Mouse (Mus musculus) heart, embryonic 10.5 days (tissue): ENCODE results near the gene Tfap2c. TPM values are rescaled to one million over a fixed set of nuclear protein-coding genes. Genes with fewer than 3 reads are reported as not detected.

Source experiments
- DNase-seq: peaks from one replicate; pipeline ENCODE4 v3.0.0-alpha.2; 2017; ENCODE audit warnings: low spot score
- H3K27ac ChIP-seq: fragments of 300-500 bp; sonication (generic); 2 replicates; pipeline ENCODE4 v1.5.1; 2016; ENCODE audit warnings: mild to moderate bottlenecking
- H3K27me3 ChIP-seq: fragments of 300-500 bp; sonication (generic); 2 replicates; pipeline ENCODE4 v1.6.1; 2016; ENCODE audit warnings: mild to moderate bottlenecking; ENCODE audit not compliant: poor library complexity, insufficient read depth, severe bottlenecking
- H3K36me3 ChIP-seq: fragments of 300-500 bp; sonication (generic); 2 replicates; pipeline ENCODE4 v1.6.1; 2016; ENCODE audit warnings: mild to moderate bottlenecking, moderate library complexity
- H3K4me1 ChIP-seq: fragments of 300-500 bp; sonication (generic); 2 replicates; pipeline ENCODE4 v1.6.1; 2016; ENCODE audit warnings: mild to moderate bottlenecking
- H3K4me3 ChIP-seq: fragments of 300-500 bp; sonication (generic); 2 replicates; pipeline ENCODE4 v1.5.1; 2016; ENCODE audit warnings: mild to moderate bottlenecking, moderate library complexity
- H3K9me3 ChIP-seq: fragments of 300-500 bp; sonication (generic); 2 replicates; pipeline ENCODE4 v1.6.1; 2016; ENCODE audit warnings: mild to moderate bottlenecking, moderate library complexity
- WGBS: fragments of 180-500 bp; shearing (Covaris S2); methylation state at CpG from one replicate; pipeline ENCODE4 v1.1.7; 2016; 5-methylcytosine and 5-hydroxymethylcytosine counted together
- polyA plus RNA-seq: library from polyadenylated mRNA; unstranded; fragments of >200 nt; fragmentation: Nextera tagmentation; extraction: Ambion mirVana; gene quantifications from 2 replicates; pipeline ENCODE4 v1.2.1, GENCODE M21; 2016

The Tfap2c gene
- polyA plus RNA-seq, 1 experiment from 2014 or later, result 2.3 TPM

- WGBS, result 54% methylated on average over 21 of the region's 21 CpGs
- no peak for DNase-seq
- Histone ChIP-seq H3K27me3 (peaks cover 57% of the 10 kb centered on the region), H3K27ac (no peak overlapping the region), H3K4me1 (peaks cover 29% of the 10 kb centered on the region), H3K9me3 (no peaks in the 10 kb centered on the region), H3K36me3 (no peaks in the 10 kb centered on the region), H3K4me3 (no peak overlapping the region)
These were observed 9.5 kb downstream of the Tfap2c start for GRCm38 (mm10) chr2:172558674-172559468.

DNA sequence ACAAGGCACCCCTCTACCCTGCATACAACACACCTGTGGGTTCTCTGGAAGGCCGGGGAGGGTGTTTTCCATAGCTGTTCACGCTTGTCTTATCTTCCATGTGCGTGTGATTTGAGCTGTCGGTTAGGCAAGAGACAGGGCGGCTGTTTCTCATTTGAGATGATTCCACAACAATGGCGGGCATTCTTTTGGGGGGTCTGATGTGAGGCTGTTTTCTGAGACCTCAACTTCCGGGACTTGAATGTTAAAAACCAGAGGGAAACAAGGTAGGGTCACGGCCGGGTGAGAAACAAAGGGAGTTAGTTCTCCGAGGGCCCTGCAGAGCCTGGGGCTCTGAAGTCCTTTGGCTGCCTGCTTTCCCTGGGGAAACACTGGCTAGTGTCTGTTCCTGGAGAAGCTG lies 11.6 kb downstream of the Tfap2c start:
- WGBS, result 35% methylated on average over 10 of the region's 10 CpGs
- no peaks in the 10 kb centered on the region for H3K9me3 ChIP-seq
- DNase-seq, result no peak
- H3K4me1 ChIP-seq, result peaks cover 33% of the 10 kb centered on the region
- 0 out of 2 replicates have a peak overlapping the region, but pooled peaks have one; percentile 36 for H3K27ac ChIP-seq
- no peak overlapping the region for H3K4me3 ChIP-seq
- peaks cover 37% of the 10 kb centered on the region for H3K27me3 ChIP-seq
- no peaks in the 10 kb centered on the region for H3K36me3 ChIP-seq

DNA sequence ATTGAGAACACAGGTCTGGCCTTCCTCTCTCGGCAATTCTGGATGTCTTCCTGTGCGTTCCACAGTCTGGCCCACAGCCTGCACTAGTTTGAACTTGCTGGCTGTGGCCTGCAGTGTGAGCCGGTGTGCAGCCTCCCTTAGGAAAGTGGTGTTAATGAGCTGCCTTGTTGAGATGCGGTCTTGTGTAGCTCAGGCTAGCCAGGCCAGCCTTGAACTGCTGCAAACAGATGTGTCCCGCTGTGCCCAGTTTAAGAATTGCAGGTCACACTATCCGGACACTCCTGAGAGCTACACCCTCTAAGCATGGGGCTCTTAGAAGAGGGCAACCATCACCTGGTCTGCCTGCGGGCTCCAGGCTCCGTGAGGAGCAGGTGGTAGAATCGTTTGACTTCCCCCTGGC lies 18.4 kb downstream of the Tfap2c start:
- 73% methylated on average over 9 of the region's 9 CpGs for WGBS
- no peaks in the 10 kb centered on the region for H3K27me3 ChIP-seq
- no peaks in the 10 kb centered on the region for H3K36me3 ChIP-seq
- peaks cover 5% of the 10 kb centered on the region for H3K4me1 ChIP-seq
- H3K27ac ChIP-seq, result no peak overlapping the region
- H3K9me3 ChIP-seq, result no peaks in the 10 kb centered on the region
- DNase-seq, result no peak
- no peak overlapping the region for H3K4me3 ChIP-seq

- H3K9me3 ChIP-seq, result no peaks in the 10 kb centered on the region
- no peak for DNase-seq
- H3K4me3 ChIP-seq, result no peak overlapping the region
- H3K4me1 ChIP-seq, result peaks cover 3% of the 10 kb centered on the region; the same call in 1 of the 2 replicates
- no peaks in the 10 kb centered on the region for H3K36me3 ChIP-seq
- WGBS, result 87% methylated on average over 2 of the region's 2 CpGs
- no peaks in the 10 kb centered on the region for H3K27me3 ChIP-seq
- H3K27ac ChIP-seq, result no peak overlapping the region
These were observed 19.1 kb downstream of the Tfap2c start for GRCm38 (mm10) chr2:172568466-172568865.

GRCm38 (mm10) chr2:172577196-172577766 lies 27.9 kb downstream of the Tfap2c start:
- Histone ChIP-seq H3K36me3 (no peaks in the 10 kb centered on the region), H3K4me1 (no peaks in the 10 kb centered on the region), H3K4me3 (no peak overlapping the region), H3K27ac (no peak overlapping the region), H3K9me3 (no peaks in the 10 kb centered on the region), H3K27me3 (peaks cover 23% of the 10 kb centered on the region; the same call in 1 of the 2 replicates)
- no peak for DNase-seq
- 52% methylated on average over 2 of the region's 2 CpGs for WGBS

- DNase-seq, result no peak
- Histone ChIP-seq H3K27me3 (peaks cover 27% of the 10 kb centered on the region; the same call in 1 of the 2 replicates), H3K4me3 (no peak overlapping the region), H3K36me3 (no peaks in the 10 kb centered on the region), H3K27ac (no peak overlapping the region), H3K4me1 (0 out of 2 replicates have a peak, but pooled peaks cover 2% of the 10 kb centered on the region), H3K9me3 (no peaks in the 10 kb centered on the region)
- 71% methylated on average over 5 of the region's 5 CpGs for WGBS
These were observed 29.8 kb downstream of the Tfap2c start for GRCm38 (mm10) chr2:172579221-172579620.

DNA sequence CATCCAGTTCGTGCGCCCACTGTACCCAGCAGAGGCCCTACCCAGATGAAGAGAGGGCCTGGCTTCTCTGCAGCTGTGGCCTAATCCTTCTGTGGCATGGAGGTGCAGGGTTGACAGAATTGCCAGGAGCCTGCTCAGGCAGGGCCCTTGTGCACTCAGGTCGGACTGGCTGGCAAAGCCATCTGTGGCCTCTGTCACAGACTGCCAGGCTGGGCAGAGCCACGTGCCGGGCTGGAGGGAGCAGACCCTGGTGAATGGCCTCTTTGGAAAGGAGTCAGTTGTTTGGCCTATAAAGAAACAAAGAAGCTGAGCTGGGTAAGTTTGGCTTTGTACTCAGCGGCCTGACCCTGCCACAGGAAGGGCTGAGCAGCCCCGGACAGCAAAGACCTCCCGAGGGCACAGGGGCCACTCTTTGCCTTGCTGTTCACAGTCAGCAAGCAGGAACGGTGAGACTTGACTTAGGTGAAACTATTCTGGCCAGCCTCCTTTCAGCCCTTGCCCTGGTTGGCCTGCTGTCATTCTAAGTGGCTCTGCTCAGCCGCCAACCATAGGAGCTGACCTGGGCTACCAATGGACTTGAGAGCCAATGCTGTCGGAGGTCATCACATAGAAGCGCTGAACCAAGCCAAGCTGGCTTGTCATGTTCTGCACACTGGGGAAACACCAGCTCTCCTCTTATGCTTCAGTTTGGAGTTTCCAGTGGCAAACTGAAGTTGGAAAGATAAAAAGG lies 31.3 kb downstream of the Tfap2c start:
- Histone ChIP-seq H3K36me3 (no peaks in the 10 kb centered on the region), H3K27me3 (peaks cover 33% of the 10 kb centered on the region; the same call in 1 of the 2 replicates), H3K4me3 (no peak overlapping the region), H3K4me1 (peaks cover 4% of the 10 kb centered on the region; the same call in 1 of the 2 replicates), H3K27ac (no peak overlapping the region), H3K9me3 (no peaks in the 10 kb centered on the region)
- DNase-seq, result no peak
- WGBS, result 79% methylated on average over 12 of the region's 12 CpGs

DNA sequence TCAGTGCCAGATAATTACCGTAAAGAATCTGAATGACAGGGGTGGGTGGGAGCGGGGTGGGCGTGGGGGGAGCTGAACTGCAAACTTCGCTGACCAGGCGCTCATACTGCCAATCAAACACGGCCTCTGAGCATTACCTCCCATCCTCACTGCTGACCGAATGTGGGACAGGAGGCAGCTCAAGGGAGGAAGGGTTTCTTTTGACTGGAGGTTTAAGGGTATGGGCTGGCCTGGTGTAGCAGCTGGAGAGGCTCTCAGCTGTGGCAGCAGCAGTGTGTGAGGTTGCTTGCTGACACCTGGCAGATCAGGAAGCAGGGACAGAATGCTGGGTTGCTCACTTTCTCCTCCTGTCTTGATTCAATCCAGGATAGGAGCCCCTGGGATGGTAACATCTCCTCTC lies 33.9 kb downstream of the Tfap2c start:
- Histone ChIP-seq H3K4me1 (peaks cover 13% of the 10 kb centered on the region), H3K27ac (no peak overlapping the region), H3K27me3 (peaks cover 28% of the 10 kb centered on the region; the same call in 1 of the 2 replicates), H3K4me3 (no peak overlapping the region), H3K9me3 (no peaks in the 10 kb centered on the region), H3K36me3 (no peaks in the 10 kb centered on the region)
- DNase-seq, result no peak
- WGBS, result 45% methylated on average over 7 of the region's 7 CpGs

DNA sequence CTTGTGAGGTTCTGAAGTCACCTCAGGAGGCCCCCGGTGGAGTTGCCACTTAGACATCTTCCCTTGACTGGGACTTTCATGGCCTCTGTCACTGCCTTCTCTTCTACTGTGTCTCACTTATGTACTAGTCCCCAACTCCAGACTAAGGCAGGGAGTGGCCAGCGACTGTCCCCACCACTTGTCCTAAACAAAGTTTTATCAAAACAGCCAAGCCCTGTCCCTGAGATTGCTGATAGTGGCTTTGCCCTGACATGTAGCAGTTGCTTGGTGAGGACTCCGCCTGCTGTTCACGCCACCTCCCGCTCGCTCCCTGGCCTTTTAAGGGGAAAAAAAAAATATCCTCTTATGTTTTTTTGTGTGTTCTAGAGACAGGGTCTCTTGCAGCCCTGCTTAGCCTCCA lies 35.9 kb downstream of the Tfap2c start:
- Histone ChIP-seq H3K36me3 (no peaks in the 10 kb centered on the region), H3K4me3 (no peak overlapping the region), H3K9me3 (no peaks in the 10 kb centered on the region), H3K4me1 (peaks cover 14% of the 10 kb centered on the region), H3K27ac (no peak overlapping the region), H3K27me3 (peaks cover 39% of the 10 kb centered on the region; the same call in 1 of the 2 replicates)
- WGBS, result 49% methylated on average over 6 of the region's 6 CpGs
- no peak for DNase-seq

DNA sequence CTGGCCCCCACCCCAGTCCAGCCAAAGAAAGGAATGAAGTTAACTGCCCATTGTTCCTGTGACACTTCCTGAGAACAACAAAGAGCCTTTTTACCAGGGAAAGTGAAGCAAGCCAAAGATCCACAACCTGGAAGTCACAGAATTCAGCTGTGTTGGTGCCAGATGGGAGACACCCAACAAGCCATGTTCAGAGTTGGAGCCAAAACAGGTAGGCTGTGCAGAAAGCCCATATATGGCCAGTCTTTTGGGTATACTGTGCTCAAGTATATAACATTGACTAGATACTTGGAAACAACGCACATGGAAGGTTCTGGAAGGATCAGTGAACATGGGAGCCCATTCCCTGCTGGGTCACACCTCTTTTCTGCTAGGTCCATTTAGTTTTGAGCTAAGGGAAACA lies 39.7 kb downstream of the Tfap2c start:
- Histone ChIP-seq H3K27ac (no peak overlapping the region), H3K4me3 (no peak overlapping the region), H3K4me1 (peaks cover 21% of the 10 kb centered on the region), H3K27me3 (peaks cover 29% of the 10 kb centered on the region; the same call in 1 of the 2 replicates), H3K9me3 (no peaks in the 10 kb centered on the region), H3K36me3 (no peaks in the 10 kb centered on the region)
- 93% methylated on average over 1 of the region's 1 CpGs for WGBS
- DNase-seq, result no peak

DNA sequence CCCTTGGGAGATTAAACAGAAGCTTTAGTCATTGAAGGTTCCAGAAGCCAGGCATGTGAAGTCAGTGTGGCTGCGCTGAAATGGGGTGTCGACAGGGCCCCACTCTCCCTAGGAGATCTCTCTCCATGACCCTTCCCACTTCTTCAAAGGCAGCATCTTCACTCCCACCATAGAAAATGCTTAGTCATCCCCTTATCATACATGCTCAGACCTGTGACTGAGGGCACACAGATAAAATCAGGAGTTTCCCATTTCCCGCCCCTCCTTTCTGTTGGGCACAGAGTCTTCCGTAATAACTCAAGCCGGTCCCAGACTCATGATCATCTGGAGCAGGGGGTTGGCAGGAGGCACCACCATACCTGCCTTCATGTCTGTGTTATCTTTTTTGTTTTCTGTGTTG lies 41.4 kb downstream of the Tfap2c start:
- H3K27me3 ChIP-seq, result peaks cover 29% of the 10 kb centered on the region; the same call in 1 of the 2 replicates
- no peak overlapping the region for H3K4me3 ChIP-seq
- H3K27ac ChIP-seq, result no peak overlapping the region
- H3K4me1 ChIP-seq, result peaks cover 18% of the 10 kb centered on the region
- H3K36me3 ChIP-seq, result no peaks in the 10 kb centered on the region
- WGBS, result 46% methylated on average over 5 of the region's 5 CpGs
- no peaks in the 10 kb centered on the region for H3K9me3 ChIP-seq
- no peak for DNase-seq

GRCm38 (mm10) chr2:172594326-172594725 lies 44.9 kb downstream of the Tfap2c start:
- Histone ChIP-seq H3K27me3 (peaks cover 27% of the 10 kb centered on the region; the same call in 1 of the 2 replicates), H3K27ac (no peak overlapping the region), H3K36me3 (no peaks in the 10 kb centered on the region), H3K9me3 (no peaks in the 10 kb centered on the region), H3K4me1 (peaks cover 10% of the 10 kb centered on the region), H3K4me3 (no peak overlapping the region)
- DNase-seq, result no peak
- 69% methylated on average over 7 of the region's 7 CpGs for WGBS

- peaks cover 18% of the 10 kb centered on the region; the same call in 1 of the 2 replicates for H3K27me3 ChIP-seq
- H3K36me3 ChIP-seq, result no peaks in the 10 kb centered on the region
- 78% methylated on average over 7 of the region's 7 CpGs for WGBS
- no peaks in the 10 kb centered on the region for H3K9me3 ChIP-seq
- H3K4me1 ChIP-seq, result no peaks in the 10 kb centered on the region
- H3K4me3 ChIP-seq, result no peak overlapping the region
- DNase-seq, result no peak
- H3K27ac ChIP-seq, result no peak overlapping the region
These were observed 47.7 kb downstream of the Tfap2c start for GRCm38 (mm10) chr2:172597056-172597455.
